Mouse (Mus musculus): ENCODE measurements around the gene Rnf182. TPM values are rescaled to one million over a fixed set of nuclear protein-coding genes. Genes with fewer than 3 reads are reported as not detected.

Rnf182 gene
- 0.39 and 0.48 TPM in 2 replicates for polyA plus RNA-seq (2012; rRNA removed)

DNA sequence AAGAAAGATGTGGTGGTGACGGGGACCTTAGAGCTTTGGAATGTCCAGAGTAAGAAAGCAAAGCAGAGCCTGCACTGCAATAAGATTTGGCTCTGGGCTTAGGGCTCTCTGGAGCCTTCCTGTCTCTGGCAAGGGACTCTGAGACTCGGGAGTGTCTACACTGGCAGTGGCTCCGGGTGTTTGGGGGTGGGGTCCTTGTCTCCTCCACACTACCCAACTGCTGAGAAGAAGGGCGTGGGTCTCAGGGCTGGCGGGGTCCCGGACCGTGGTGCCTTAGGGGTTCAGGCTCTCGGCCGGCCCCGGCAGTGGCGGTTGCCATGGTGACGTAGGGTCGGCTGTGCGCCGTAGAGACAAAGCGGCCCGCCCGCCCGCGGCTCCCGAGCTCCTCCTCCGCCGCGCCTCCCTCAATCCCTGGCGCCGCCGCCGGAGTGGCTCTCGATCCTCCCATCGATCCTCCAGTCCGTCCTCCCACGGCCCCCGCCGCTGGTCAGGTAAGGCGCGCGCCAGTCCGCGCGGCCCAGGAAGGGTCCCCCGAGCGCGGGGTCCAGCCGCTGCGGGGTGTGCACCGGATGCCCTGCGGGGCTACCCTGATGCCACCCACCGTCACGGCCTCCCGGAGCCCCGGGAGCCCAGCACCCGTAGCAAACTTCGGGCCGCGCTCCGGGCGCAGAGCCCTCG, at the start of gene Rnf182:
TSS of gene Rnf182 (plus strand) at position 134 of the 678 bp plus-strand sequence.
- Histone ChIP-seq H3K36me3 (ENCODE audit: control insufficient read depth, insufficient read depth, low read length) (no peaks in the 10 kb centered on the region), H3K4me1 (ENCODE audit: control insufficient read depth, insufficient read depth, low read length) (no peaks in the 10 kb centered on the region), H3K4me3 (ENCODE audit: insufficient read depth, low read depth, low read length) (peak within 1 kb of the TSS; percentile 68), H3K27ac (ENCODE audit: insufficient read depth, low read depth, low read length) (no peak within 1 kb of the TSS), H3K27me3 (replicated peaks; ENCODE audit: control insufficient read depth, insufficient read depth, low read length) (no peaks in the 10 kb centered on the region; the same call in 1 of the 2 replicates)
- WGBS, result 2% methylated on average over 58 of the region's 58 CpGs
- TF ChIP-seq POLR2A (IDR thresholded peaks at IDR 0.05; ENCODE audit: low read depth, low read length) (no peak), CTCF (conservative IDR thresholded peaks at IDR 0.05; ENCODE audit: insufficient read depth, insufficient read length, low read depth, low read length) (no peak)
- peak; percentile 66 for DNase-seq

DNA sequence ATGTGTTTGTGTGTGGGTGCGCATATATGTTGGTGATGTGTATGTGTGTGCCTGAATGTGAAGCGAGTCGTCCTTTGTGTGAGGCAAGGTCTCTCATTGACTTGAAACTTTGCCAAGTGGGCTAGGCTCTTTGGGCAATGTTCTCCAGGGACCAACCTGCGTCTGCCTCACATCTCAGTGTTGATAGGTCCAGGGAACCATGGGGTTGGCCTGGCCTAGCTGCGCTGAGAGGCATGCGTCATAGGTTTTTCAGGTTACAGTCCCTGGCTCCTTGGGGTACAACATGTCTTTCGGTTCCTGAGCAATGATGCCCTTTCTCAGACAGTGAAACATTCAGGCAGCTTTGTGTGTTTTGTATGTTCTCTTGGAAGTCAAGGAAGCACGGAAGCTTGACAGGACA, 49.3 kb upstream of the Rnf182 start:
- no peaks in the 10 kb centered on the region for H3K27me3 ChIP-seq (replicated peaks; ENCODE audit: control insufficient read depth, insufficient read depth, low read length)
- no peak overlapping the region for H3K4me3 ChIP-seq (ENCODE audit: insufficient read depth, low read depth, low read length)
- peak; percentile 51 for DNase-seq
- no peaks in the 10 kb centered on the region for H3K36me3 ChIP-seq (ENCODE audit: control insufficient read depth, insufficient read depth, low read length)
- peaks cover 2% of the 10 kb centered on the region; the same call in 1 of the 2 replicates for H3K4me1 ChIP-seq (ENCODE audit: control insufficient read depth, insufficient read depth, low read length)
- no peak overlapping the region for H3K27ac ChIP-seq (ENCODE audit: insufficient read depth, low read depth, low read length)
- 90% methylated on average over 8 of the region's 8 CpGs for WGBS
- TF ChIP-seq CTCF (conservative IDR thresholded peaks at IDR 0.05; ENCODE audit: insufficient read depth, insufficient read length, low read depth, low read length) (no peak), POLR2A (IDR thresholded peaks at IDR 0.05; ENCODE audit: low read depth, low read length) (no peak)

DNA sequence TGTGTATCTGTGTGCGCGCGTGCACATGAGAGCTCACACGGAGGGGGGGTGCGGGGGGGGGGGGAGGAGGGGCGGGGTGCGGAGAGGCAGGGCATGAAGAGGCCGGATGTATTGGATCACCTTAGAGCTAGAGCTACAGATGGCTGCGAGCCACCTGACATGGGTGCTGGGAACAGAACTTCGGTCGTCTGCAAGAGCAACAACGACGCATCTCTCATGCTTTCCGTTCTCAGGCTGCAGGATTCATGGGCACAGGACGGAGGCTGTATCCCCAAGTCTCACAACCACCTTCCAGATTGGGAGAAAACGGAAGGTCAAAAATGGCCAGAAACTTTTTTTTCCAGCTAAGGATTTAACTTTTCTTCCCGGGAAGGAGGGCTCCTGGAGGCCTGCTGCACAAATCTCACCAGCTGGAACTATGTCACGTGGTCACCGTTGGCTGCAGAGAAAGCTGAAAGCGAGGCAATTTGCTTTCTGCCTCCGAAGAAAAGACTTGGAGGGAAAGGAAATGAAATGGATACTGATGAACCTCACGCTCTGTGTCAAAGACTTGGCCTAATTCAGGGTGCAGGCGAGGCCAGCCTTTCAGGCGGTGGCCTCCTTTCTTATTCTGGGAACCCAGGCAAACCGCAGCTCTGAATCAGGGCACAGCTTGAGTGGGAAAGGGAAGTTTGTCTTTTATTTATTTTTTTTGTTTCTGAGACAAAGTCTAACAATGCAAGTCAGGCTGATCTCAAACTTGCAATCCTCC, 48.2 kb upstream of the Rnf182 start:
- Histone ChIP-seq H3K4me3 (ENCODE audit: insufficient read depth, low read depth, low read length) (no peak overlapping the region), H3K27ac (ENCODE audit: insufficient read depth, low read depth, low read length) (no peak overlapping the region), H3K36me3 (ENCODE audit: control insufficient read depth, insufficient read depth, low read length) (no peaks in the 10 kb centered on the region), H3K4me1 (ENCODE audit: control insufficient read depth, insufficient read depth, low read length) (no peaks in the 10 kb centered on the region), H3K27me3 (replicated peaks; ENCODE audit: control insufficient read depth, insufficient read depth, low read length) (no peaks in the 10 kb centered on the region)
- WGBS, result 67% methylated on average over 25 of the region's 25 CpGs
- no peak for DNase-seq
- TF ChIP-seq POLR2A (IDR thresholded peaks at IDR 0.05; ENCODE audit: low read depth, low read length) (no peak), CTCF (conservative IDR thresholded peaks at IDR 0.05; ENCODE audit: insufficient read depth, insufficient read length, low read depth, low read length) (no peak)

DNA sequence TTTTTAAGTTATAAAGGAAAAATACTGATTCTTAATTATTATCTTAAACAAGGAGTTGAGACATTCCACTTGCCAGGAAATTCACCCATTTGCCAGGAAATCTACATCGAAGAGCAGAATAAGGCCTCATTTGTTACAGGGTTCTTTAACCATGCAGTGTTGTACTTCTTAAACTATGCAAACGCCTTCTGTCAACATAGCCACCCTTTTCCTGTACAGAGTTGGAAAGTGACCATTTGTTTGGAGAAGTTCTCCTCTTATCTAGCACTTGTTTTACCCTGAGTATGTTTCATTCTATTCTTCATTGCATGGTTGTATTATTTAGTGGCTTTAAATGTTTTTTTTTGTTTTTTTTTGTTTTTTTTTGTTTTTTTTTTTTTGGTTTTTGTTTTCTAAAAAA, 41.5 kb upstream of the Rnf182 start:
- no peak for DNase-seq
- H3K36me3 ChIP-seq (ENCODE audit: control insufficient read depth, insufficient read depth, low read length), result no peaks in the 10 kb centered on the region
- H3K27me3 ChIP-seq (replicated peaks; ENCODE audit: control insufficient read depth, insufficient read depth, low read length), result no peaks in the 10 kb centered on the region
- H3K27ac ChIP-seq (ENCODE audit: insufficient read depth, low read depth, low read length), result no peak overlapping the region
- 79% methylated on average over 2 of the region's 2 CpGs for WGBS
- no peak overlapping the region for H3K4me3 ChIP-seq (ENCODE audit: insufficient read depth, low read depth, low read length)
- H3K4me1 ChIP-seq (ENCODE audit: control insufficient read depth, insufficient read depth, low read length), result no peaks in the 10 kb centered on the region
- TF ChIP-seq POLR2A (IDR thresholded peaks at IDR 0.05; ENCODE audit: low read depth, low read length), result no peak
- TF ChIP-seq CTCF (conservative IDR thresholded peaks at IDR 0.05; ENCODE audit: insufficient read depth, insufficient read length, low read depth, low read length), result no peak

DNA sequence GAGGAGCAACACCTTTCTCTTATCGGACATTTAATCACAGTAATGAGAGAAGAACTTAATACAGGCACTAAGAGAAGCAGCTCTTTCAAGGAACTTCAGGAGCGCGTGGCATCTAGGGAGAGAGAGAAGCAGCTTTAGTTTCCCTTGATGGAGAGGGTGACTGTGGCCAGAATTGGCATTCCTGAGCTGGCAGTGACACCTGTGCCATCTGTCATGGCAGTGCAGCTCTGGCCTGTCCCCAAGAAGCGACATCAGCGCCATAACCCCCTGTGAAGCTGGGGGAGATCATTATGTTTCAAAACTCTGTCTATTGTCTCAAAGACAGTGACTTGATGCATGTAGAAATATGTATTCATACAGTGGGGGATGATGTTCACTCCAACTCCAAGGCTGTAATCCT, 40.1 kb upstream of the Rnf182 start:
- Histone ChIP-seq H3K27me3 (replicated peaks; ENCODE audit: control insufficient read depth, insufficient read depth, low read length) (no peaks in the 10 kb centered on the region), H3K4me3 (ENCODE audit: insufficient read depth, low read depth, low read length) (no peak overlapping the region), H3K36me3 (ENCODE audit: control insufficient read depth, insufficient read depth, low read length) (no peaks in the 10 kb centered on the region), H3K27ac (ENCODE audit: insufficient read depth, low read depth, low read length) (no peak overlapping the region), H3K4me1 (ENCODE audit: control insufficient read depth, insufficient read depth, low read length) (no peaks in the 10 kb centered on the region)
- DNase-seq, result no peak
- TF ChIP-seq POLR2A (IDR thresholded peaks at IDR 0.05; ENCODE audit: low read depth, low read length) (no peak), CTCF (conservative IDR thresholded peaks at IDR 0.05; ENCODE audit: insufficient read depth, insufficient read length, low read depth, low read length) (no peak)
- WGBS, result 94% methylated on average over 5 of the region's 5 CpGs

DNA sequence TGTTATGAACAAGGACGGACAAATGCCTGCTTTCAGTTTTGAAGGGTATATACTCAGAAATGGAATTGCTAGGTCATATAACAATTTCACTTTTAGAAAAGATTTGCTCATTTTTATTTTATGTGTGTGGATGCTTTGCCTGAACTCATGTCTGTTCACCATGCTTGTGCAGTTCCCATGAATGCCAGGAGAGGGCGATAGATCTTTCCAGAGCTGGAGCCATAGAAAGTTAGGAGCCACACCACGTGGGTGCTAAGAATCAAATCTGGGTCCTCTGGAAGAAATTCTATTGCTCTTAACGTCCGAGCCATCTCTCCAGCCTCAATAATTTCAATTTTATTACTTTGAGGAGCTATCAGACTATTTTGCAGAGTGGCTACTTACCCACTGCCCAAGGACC, 38.3 kb upstream of the Rnf182 start:
- no peak for DNase-seq
- H3K27me3 ChIP-seq (replicated peaks; ENCODE audit: control insufficient read depth, insufficient read depth, low read length), result no peaks in the 10 kb centered on the region
- no peak overlapping the region for H3K27ac ChIP-seq (ENCODE audit: insufficient read depth, low read depth, low read length)
- no peaks in the 10 kb centered on the region for H3K4me1 ChIP-seq (ENCODE audit: control insufficient read depth, insufficient read depth, low read length)
- peak; percentile 42 for TF ChIP-seq CTCF (conservative IDR thresholded peaks at IDR 0.05; ENCODE audit: insufficient read depth, insufficient read length, low read depth, low read length)
- TF ChIP-seq POLR2A (IDR thresholded peaks at IDR 0.05; ENCODE audit: low read depth, low read length), result no peak
- WGBS, result 70% methylated on average over 5 of the region's 5 CpGs
- no peak overlapping the region for H3K4me3 ChIP-seq (ENCODE audit: insufficient read depth, low read depth, low read length)
- H3K36me3 ChIP-seq (ENCODE audit: control insufficient read depth, insufficient read depth, low read length), result no peaks in the 10 kb centered on the region

DNA sequence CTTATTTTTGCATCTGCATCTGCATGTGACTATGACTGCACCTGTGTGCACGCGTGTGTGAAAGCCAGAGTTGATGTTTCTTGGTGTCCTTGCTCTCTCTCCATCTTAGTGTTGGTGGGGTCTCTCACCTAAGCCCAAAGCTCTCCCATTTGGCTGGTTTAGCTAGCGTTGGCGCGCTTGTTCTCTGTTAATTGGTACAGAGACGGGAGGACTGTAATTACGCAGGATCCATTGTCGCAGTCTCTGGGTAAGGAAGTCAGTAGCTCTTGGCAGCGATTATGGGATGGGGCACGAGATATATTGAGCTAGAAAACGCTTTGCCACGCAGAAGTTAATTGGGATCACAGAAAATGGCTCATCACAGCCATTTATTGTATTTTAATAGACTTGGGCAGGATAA, 37.7 kb upstream of the Rnf182 start:
- Histone ChIP-seq H3K4me1 (ENCODE audit: control insufficient read depth, insufficient read depth, low read length) (no peaks in the 10 kb centered on the region), H3K27ac (ENCODE audit: insufficient read depth, low read depth, low read length) (no peak overlapping the region), H3K4me3 (ENCODE audit: insufficient read depth, low read depth, low read length) (no peak overlapping the region), H3K27me3 (replicated peaks; ENCODE audit: control insufficient read depth, insufficient read depth, low read length) (no peaks in the 10 kb centered on the region), H3K36me3 (ENCODE audit: control insufficient read depth, insufficient read depth, low read length) (no peaks in the 10 kb centered on the region)
- WGBS, result 92% methylated on average over 12 of the region's 12 CpGs
- DNase-seq, result no peak
- TF ChIP-seq POLR2A (IDR thresholded peaks at IDR 0.05; ENCODE audit: low read depth, low read length) (no peak), CTCF (conservative IDR thresholded peaks at IDR 0.05; ENCODE audit: insufficient read depth, insufficient read length, low read depth, low read length) (no peak)

All from kidney, adult 2 months (tissue).